Mouse (Mus musculus) lung, embryonic 14.5 days (tissue): Measurements from ENCODE around the gene Taok3. TPM values are rescaled to one million over a fixed set of nuclear protein-coding genes. Genes with fewer than 3 reads are reported as not detected.

Experiments
- ATAC-seq: fragments of 200-750 bp; cut with Nextera tagmentation; 2 replicates; pipeline ENCODE4 v1.8.0; 2017; ENCODE audit warnings: mild to moderate bottlenecking, moderate TSS enrichment, moderate library complexity; ENCODE audit not compliant: insufficient read depth
- DNase-seq: peaks from one replicate; pipeline ENCODE4 v3.0.0-alpha.2; 2015
- H3K27ac ChIP-seq: fragments of 300-500 bp; sonication (generic); 2 replicates; pipeline ENCODE4 v1.5.1; 2014; ENCODE audit warnings: low read depth, mild to moderate bottlenecking, moderate library complexity
- H3K27me3 ChIP-seq: fragments of 300-500 bp; sonication (generic); 2 replicates; pipeline ENCODE4 v1.6.1; 2014; ENCODE audit warnings: low read length, control low read depth; ENCODE audit not compliant: insufficient read depth
- H3K36me3 ChIP-seq: fragments of 300-500 bp; sonication (generic); 2 replicates; pipeline ENCODE4 v1.6.1; 2014; ENCODE audit warnings: control low read depth; ENCODE audit not compliant: insufficient read depth
- H3K4me1 ChIP-seq: fragments of 300-500 bp; sonication (generic); 2 replicates; pipeline ENCODE4 v1.6.1; 2014; ENCODE audit warnings: antibody characterized with exemption, control low read depth; ENCODE audit not compliant: insufficient read depth
- H3K4me2 ChIP-seq: fragments of 300-500 bp; sonication (generic); 2 replicates; pipeline ENCODE4 v1.6.1; 2014; ENCODE audit warnings: mild to moderate bottlenecking
- H3K4me3 ChIP-seq: fragments of 300-500 bp; sonication (generic); 2 replicates; pipeline ENCODE4 v1.5.1; 2014; ENCODE audit warnings: low read depth, low read length
- H3K9ac ChIP-seq: fragments of 300-500 bp; sonication (generic); 2 replicates; pipeline ENCODE4 v1.6.1; 2014
- H3K9me3 ChIP-seq: fragments of 300-500 bp; sonication (generic); 2 replicates; pipeline ENCODE4 v1.6.1; 2016; ENCODE audit warnings: low read depth, low read length, control low read depth
- CTCF ChIP-seq: IDR thresholded peaks from 2 replicates; pipeline ENCODE4 v1.5.1; 2016; ENCODE audit warnings: antibody characterized with exemption, low read depth
- WGBS: fragments of 180-500 bp; shearing (Covaris S2); extraction: QIAGEN DNeasy Blood & Tissue Kit; methylation state at CpG from one replicate; pipeline ENCODE4 v1.1.7; 2014; 5-methylcytosine and 5-hydroxymethylcytosine counted together
- polyA plus RNA-seq: library from polyadenylated mRNA; unstranded; fragments of >200 nt; fragmentation: Nextera tagmentation; extraction: Ambion mirVana; gene quantifications from 2 replicates; pipeline ENCODE4 v1.2.1, GENCODE M21; 2014

The Taok3 gene
- polyA plus RNA-seq, 1 experiment from 2014 or later = 18.8 TPM

DNA sequence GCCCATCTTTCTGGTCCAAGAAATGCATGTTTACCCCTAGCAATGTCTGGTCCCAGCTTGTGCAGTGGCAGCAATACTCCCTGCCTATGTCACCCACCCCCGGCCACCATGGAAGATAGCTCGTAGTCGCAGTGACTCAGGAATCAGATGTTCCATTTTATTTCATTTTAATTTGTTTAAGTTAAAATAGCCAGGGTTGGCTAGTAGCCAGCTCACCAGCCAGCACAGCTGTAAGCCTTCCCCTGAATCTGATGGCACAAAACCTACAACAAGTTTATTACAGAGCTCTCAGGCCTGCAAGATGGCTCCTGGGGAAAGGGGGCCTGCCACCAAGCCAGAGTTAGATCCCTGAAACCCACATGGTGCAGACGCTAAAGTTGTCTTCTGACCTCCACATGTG, 119.2 kb downstream of the Taok3 start:
- no peaks in the 10 kb centered on the region for H3K4me1 ChIP-seq
- WGBS = 42% methylated on average over 4 of the region's 4 CpGs
- 0 out of 2 replicates have a peak, but pooled peaks have one; percentile 19 for ATAC-seq

DNA sequence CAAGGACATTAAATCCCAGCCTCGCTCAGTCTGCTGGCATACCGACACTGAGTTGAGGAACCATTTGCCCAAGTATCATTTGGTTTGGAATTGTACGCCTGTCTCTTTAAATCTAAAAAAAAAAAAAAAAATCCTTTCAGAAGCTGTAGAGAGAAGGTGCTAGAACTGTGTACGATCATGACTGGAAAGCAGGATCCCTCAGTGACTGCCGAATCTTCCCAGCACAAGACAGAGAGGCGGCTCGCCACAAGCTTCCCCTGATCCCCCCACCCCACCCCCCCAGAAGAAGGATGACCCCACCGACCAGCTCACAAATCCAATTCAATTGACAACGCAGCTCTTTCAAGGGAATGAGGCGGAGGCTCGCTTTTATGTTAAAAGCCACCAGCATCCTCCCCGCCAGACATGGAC, 120.4 kb downstream of the Taok3 start:
- no peak for TF ChIP-seq CTCF
- Histone ChIP-seq H3K4me2 (peak overlapping the region; percentile 80), H3K36me3 (no peaks in the 10 kb centered on the region), H3K27ac (peak overlapping the region; percentile 78), H3K27me3 (no peaks in the 10 kb centered on the region), H3K9ac (peak overlapping the region; percentile 52), H3K9me3 (no peaks in the 10 kb centered on the region), H3K4me1 (no peaks in the 10 kb centered on the region), H3K4me3 (peak overlapping the region; percentile 41)
- ATAC-seq = no peak
- WGBS = 8% methylated on average over 12 of the region's 12 CpGs
- peak; percentile 37 for DNase-seq

More for the DNA sequence above, 119.2 kb downstream of the Taok3 start:
- H3K9ac ChIP-seq = no peak overlapping the region
- no peak overlapping the region for H3K27ac ChIP-seq
- no peaks in the 10 kb centered on the region for H3K36me3 ChIP-seq
- H3K9me3 ChIP-seq = no peaks in the 10 kb centered on the region
- H3K27me3 ChIP-seq = no peaks in the 10 kb centered on the region
- no peak overlapping the region for H3K4me2 ChIP-seq
- TF ChIP-seq CTCF = no peak
- peak; percentile 60 for DNase-seq
- H3K4me3 ChIP-seq = no peak overlapping the region

DNA sequence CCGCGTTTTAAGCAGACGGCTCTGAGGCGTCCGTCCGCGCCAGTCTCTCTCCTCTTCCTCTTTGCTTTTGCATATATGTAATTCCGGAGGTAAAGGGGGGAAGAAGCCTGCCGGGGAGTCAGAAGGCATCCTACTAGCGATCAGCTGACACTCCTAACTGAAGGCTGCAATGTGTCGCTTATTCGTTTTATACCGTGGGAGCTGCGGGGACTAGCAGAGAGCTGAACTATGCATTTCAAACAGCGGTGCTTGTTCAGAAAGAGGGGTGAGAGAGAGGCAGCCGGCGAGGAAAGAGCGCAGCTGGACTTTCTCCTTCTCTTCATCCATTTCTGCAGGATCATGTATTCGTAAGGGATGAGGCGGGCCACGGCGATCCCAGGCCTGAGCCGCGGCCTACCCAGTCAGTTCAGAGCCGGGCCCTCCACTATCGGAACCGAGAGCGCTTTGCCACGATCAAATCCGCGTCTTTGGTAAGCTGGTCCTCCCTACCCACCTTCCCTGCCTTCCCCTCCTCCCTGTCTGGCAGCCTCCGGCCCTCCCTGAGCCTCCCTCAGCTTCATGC, 120.9 kb downstream of the Taok3 start:
- peak overlapping the region; percentile 78 for H3K27ac ChIP-seq
- WGBS = 4% methylated on average over 32 of the region's 32 CpGs
- H3K4me1 ChIP-seq = no peaks in the 10 kb centered on the region
- no peaks in the 10 kb centered on the region for H3K9me3 ChIP-seq
- peak overlapping the region; percentile 80 for H3K4me2 ChIP-seq
- ATAC-seq (0 out of 2 replicates have a peak, but pooled peaks have one; percentile 21), DNase-seq (peak; percentile 57)
- peak overlapping the region; percentile 41 for H3K4me3 ChIP-seq
- no peaks in the 10 kb centered on the region for H3K27me3 ChIP-seq
- TF ChIP-seq CTCF = no peak
- H3K36me3 ChIP-seq = no peaks in the 10 kb centered on the region
- H3K9ac ChIP-seq = peak overlapping the region; percentile 52

DNA sequence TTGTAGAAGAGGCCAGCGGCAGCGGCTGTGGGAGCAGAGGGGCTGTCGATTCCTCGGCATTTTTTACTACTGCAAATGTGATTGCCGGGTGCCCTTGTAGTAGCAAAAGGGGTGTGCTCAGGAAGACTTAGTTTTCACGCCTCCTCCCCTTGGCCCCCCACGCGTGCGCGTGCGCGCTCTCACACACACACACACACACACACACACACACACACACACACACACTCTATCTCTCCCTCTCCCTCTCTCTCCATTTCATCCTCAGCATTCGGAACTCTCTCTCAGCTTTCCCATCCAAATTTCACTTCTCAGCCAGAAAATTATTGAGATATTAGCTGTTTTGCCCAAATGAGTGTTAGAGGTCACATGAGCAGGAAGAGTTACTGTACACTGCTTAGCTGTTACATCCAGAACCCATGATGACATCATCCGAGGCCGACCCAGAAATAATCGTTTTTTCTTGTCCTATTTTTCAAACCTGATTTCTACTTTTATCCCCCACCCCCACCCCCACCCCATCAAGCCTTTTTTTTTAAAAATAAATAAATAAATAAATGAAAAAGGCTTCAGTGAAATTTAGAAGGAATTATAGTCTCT, 122.1 kb downstream of the Taok3 start:
- Histone ChIP-seq H3K27me3 (no peaks in the 10 kb centered on the region), H3K4me3 (peak overlapping the region; percentile 41), H3K27ac (no peak overlapping the region), H3K9ac (no peak overlapping the region), H3K9me3 (no peaks in the 10 kb centered on the region), H3K36me3 (no peaks in the 10 kb centered on the region), H3K4me2 (peak overlapping the region; percentile 80), H3K4me1 (no peaks in the 10 kb centered on the region)
- DNase-seq (peak; percentile 38), ATAC-seq (no peak)
- WGBS = 46% methylated on average over 16 of the region's 16 CpGs
- no peak for TF ChIP-seq CTCF

DNA sequence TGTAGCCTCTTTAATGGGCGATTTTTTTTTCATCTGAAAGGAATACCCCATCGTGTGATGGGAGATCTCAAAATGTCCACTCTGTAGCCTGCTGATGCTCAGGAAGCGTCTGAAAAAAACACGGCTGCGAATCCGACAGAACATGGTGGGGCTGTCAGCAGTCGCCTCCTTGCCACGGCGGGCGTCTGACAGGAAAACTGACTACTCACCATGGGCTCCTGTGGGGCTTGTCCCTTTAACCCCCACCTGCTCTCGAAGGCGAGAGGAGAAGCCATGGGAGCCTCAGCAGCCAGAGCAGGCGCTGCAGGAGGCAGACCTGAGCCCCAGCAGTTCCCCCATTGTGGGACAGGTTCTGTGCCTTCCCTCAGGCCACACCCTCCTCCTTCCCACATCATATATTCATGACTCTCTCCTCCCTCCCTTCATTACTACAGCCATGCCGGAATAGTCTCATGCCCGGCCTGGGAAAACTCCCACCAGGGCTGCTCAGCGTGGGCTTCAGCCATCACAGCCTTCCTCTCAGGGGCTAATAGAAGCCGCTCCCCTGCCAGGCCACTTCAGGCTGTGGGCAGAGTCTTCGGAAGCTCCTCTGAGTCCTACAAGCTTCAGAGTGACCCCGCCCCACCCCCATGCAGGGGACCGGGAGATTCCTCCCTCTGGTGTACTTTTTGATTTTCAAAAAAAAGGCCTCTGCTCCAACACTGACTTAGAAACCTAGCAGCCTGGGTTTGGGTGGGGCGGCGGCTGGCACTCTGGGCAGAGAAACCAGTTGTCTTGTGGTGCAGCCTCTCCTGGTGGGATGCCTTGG, 122.9 kb downstream of the Taok3 start:
- Histone ChIP-seq H3K4me1 (no peaks in the 10 kb centered on the region), H3K9me3 (no peaks in the 10 kb centered on the region), H3K9ac (peak overlapping the region; percentile 35; the same call in 1 of the 2 replicates), H3K27ac (no peak overlapping the region), H3K36me3 (no peaks in the 10 kb centered on the region), H3K4me2 (peak overlapping the region; percentile 80), H3K27me3 (no peaks in the 10 kb centered on the region), H3K4me3 (peak overlapping the region; percentile 27)
- no peak for TF ChIP-seq CTCF
- ATAC-seq = peak; percentile 15; the same call in 1 of the 2 replicates
- WGBS = 29% methylated on average over 22 of the region's 22 CpGs
- peak; percentile 38 for DNase-seq

DNA sequence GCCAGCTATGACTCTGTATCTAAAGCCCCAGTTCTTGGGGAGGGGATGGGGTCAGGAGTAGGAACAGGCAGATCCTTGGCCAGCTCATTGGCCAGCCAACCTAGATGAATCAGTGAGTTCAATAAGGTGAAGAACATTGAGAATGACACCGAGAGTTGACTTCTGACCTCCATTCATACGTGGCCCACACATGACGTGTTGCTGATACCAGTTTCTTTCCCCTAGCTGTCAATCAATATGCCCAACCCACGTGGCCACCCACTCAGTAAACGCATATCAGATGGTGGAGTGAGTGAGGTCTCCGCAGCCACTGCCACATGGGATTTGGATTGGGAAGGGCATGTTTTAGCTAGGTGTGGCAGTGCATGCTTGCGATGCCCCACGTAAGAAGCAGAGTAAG, 125.2 kb downstream of the Taok3 start:
- H3K9ac ChIP-seq = no peak overlapping the region
- H3K4me1 ChIP-seq = no peaks in the 10 kb centered on the region
- no peak overlapping the region for H3K4me3 ChIP-seq
- no peaks in the 10 kb centered on the region for H3K27me3 ChIP-seq
- no peak for DNase-seq
- no peaks in the 10 kb centered on the region for H3K36me3 ChIP-seq
- H3K27ac ChIP-seq = no peak overlapping the region
- H3K4me2 ChIP-seq = no peak overlapping the region
- ATAC-seq = no peak
- WGBS = 88% methylated on average over 8 of the region's 8 CpGs
- no peaks in the 10 kb centered on the region for H3K9me3 ChIP-seq
- no peak for TF ChIP-seq CTCF

DNA sequence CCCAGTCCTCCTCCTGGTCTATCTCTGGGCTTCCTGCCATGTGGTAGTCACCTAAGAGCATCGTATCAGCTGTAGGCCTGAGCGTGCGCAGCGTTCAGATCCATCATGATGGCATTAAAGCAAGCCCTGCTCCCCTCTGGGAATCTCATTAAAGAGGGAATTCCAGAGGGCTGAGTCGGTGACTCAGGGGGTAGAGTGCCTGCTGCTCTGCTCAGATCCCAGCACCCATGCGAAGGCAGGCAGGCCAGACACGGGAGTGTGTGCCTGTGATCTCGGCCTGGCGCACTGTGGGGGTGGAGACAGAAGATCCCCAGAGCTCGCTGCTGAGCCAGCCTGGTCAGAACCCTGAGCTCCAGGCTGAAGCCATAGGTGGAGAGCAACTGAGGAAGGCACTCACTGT, 128.4 kb downstream of the Taok3 start:
- no peaks in the 10 kb centered on the region for H3K9me3 ChIP-seq
- H3K9ac ChIP-seq = no peak overlapping the region
- 24% methylated on average over 10 of the region's 10 CpGs for WGBS
- H3K4me3 ChIP-seq = no peak overlapping the region
- H3K4me1 ChIP-seq = no peaks in the 10 kb centered on the region
- DNase-seq = no peak
- H3K27ac ChIP-seq = no peak overlapping the region
- no peak for TF ChIP-seq CTCF
- no peaks in the 10 kb centered on the region for H3K27me3 ChIP-seq
- no peak for ATAC-seq
- peaks cover 10% of the 10 kb centered on the region for H3K36me3 ChIP-seq
- no peak overlapping the region for H3K4me2 ChIP-seq
